Mouse (Mus musculus): ENCODE results near the gene Fam162b. TPM values are rescaled to one million over a fixed set of nuclear protein-coding genes. Genes with fewer than 3 reads are reported as not detected.

The Fam162b gene
- total RNA-seq, 1 experiment, result not detected

GRCm38 (mm10) chr10:51596928-51597635 is 6.8 kb upstream of the Fam162b start:
- Histone ChIP-seq H3K27ac (ENCODE audit: insufficient read depth, low read depth, low read length, poor library complexity, severe bottlenecking) (no peak overlapping the region), H3K9me3 (ENCODE audit: control insufficient read depth, insufficient read depth, low read depth, low read length) (no peaks in the 10 kb centered on the region), H3K9ac (ENCODE audit: insufficient read depth, low read depth, low read length, poor library complexity, severe bottlenecking) (no peak overlapping the region), H3K36me3 (ENCODE audit: control insufficient read depth, insufficient read depth, low read length, poor library complexity, severe bottlenecking) (no peaks in the 10 kb centered on the region), H3K4me3 (ENCODE audit: insufficient read depth in 1 of 2, low read depth in 1 of 2, low read length in 2 of 2, poor library complexity in 1 of 2, severe bottlenecking in 1 of 2) (no peak overlapping the region), H3K4me1 (ENCODE audit: control insufficient read depth in 2 of 2, insufficient read depth in 2 of 2, low read length in 2 of 2, poor library complexity in 1 of 2) (no peaks in the 10 kb centered on the region)
- DNase-seq (ENCODE audit: low read depth, low spot score), result no peak
- TF ChIP-seq ZNF384 (IDR thresholded peaks at IDR 0.05; ENCODE audit: low read depth, low read length), result no peak
- TF ChIP-seq MAFK (IDR thresholded peaks at IDR 0.05; ENCODE audit: insufficient read depth, low read depth, low read length), result no peak
- TF ChIP-seq ZC3H11A (IDR thresholded peaks at IDR 0.05; ENCODE audit: borderline replicate concordance, low read depth, low read length), result no peak
- TF ChIP-seq HCFC1 (IDR thresholded peaks at IDR 0.05; ENCODE audit: borderline replicate concordance, insufficient read depth, low read length), result no peak
- no peak for TF ChIP-seq CHD2 (IDR thresholded peaks at IDR 0.05; ENCODE audit: low read depth, low read length)
- in situ Hi-C loops (cut with MboI; ENCODE audit: low sequenced_read_pairs in 2 of 2, unreplicated experiment in 2 of 2), result no loop called here

DNA sequence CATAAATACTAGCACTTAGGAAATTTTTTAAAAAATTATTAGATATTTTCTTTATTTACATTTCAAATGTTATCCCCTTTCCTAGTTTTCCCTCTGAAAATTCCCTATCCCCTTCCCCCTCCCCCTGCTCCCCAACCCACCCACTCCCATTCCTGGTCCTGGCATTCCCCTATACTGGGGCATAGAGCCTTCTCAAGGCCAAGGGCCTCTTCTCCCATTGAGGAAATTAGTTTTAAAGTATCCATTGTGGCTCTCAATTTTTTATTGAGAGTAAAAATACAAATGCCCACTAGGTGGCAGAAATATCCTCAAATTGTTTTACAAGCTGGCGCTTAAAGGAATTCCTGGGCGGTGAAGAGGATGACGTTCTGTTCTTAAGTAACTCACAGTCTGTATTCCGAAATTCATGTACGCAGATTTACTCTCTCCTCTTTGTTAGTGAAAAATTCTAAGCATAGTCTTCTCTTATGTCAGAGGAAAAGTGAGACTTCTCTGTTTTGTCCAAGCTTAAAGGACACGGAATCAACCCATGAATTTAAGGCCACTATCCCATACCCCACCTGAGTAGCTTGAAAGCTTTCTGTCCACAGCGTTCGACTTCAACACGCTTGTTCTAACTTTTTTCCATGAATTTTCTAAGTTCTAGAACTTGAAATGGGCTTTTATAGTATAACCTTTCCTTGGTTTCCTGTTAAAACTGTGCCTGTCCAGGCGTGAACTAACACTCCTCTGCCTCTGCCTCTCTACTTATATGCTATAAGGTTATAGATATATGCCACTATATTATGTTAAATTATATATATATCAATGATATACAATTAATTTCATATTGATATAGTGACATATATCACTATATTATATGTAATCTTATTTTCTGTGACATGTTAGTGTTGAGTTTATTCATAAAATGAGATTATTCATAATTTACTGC is 4.9 kb upstream of the Fam162b start:
- Histone ChIP-seq H3K9me3 (ENCODE audit: control insufficient read depth, insufficient read depth, low read depth, low read length) (no peaks in the 10 kb centered on the region), H3K27ac (ENCODE audit: insufficient read depth, low read depth, low read length, poor library complexity, severe bottlenecking) (no peak overlapping the region), H3K36me3 (ENCODE audit: control insufficient read depth, insufficient read depth, low read length, poor library complexity, severe bottlenecking) (no peaks in the 10 kb centered on the region), H3K4me3 (ENCODE audit: insufficient read depth in 1 of 2, low read depth in 1 of 2, low read length in 2 of 2, poor library complexity in 1 of 2, severe bottlenecking in 1 of 2) (no peak overlapping the region), H3K4me1 (ENCODE audit: control insufficient read depth in 2 of 2, insufficient read depth in 2 of 2, low read length in 2 of 2, poor library complexity in 1 of 2) (no peaks in the 10 kb centered on the region), H3K9ac (ENCODE audit: insufficient read depth, low read depth, low read length, poor library complexity, severe bottlenecking) (no peak overlapping the region)
- in situ Hi-C loops (cut with MboI; ENCODE audit: low sequenced_read_pairs in 2 of 2, unreplicated experiment in 2 of 2), result no loop called here
- DNase-seq (ENCODE audit: low read depth, low spot score), result no peak
- no peak for TF ChIP-seq ZC3H11A (IDR thresholded peaks at IDR 0.05; ENCODE audit: borderline replicate concordance, low read depth, low read length)
- TF ChIP-seq ZNF384 (IDR thresholded peaks at IDR 0.05; ENCODE audit: low read depth, low read length), result no peak
- TF ChIP-seq HCFC1 (IDR thresholded peaks at IDR 0.05; ENCODE audit: borderline replicate concordance, insufficient read depth, low read length), result no peak
- no peak for TF ChIP-seq MAFK (IDR thresholded peaks at IDR 0.05; ENCODE audit: insufficient read depth, low read depth, low read length)

GRCm38 (mm10) chr10:51591574-51591973 is 1.3 kb upstream of the Fam162b start:
- Histone ChIP-seq H3K27ac (ENCODE audit: insufficient read depth, low read depth, low read length, poor library complexity, severe bottlenecking) (no peak overlapping the region), H3K9me3 (ENCODE audit: control insufficient read depth, insufficient read depth, low read depth, low read length) (no peaks in the 10 kb centered on the region), H3K9ac (ENCODE audit: insufficient read depth, low read depth, low read length, poor library complexity, severe bottlenecking) (no peak overlapping the region), H3K4me1 (ENCODE audit: control insufficient read depth in 2 of 2, insufficient read depth in 2 of 2, low read length in 2 of 2, poor library complexity in 1 of 2) (no peaks in the 10 kb centered on the region), H3K36me3 (ENCODE audit: control insufficient read depth, insufficient read depth, low read length, poor library complexity, severe bottlenecking) (no peaks in the 10 kb centered on the region), H3K4me3 (ENCODE audit: insufficient read depth in 1 of 2, low read depth in 1 of 2, low read length in 2 of 2, poor library complexity in 1 of 2, severe bottlenecking in 1 of 2) (no peak overlapping the region)
- in situ Hi-C loops (cut with MboI; ENCODE audit: low sequenced_read_pairs in 2 of 2, unreplicated experiment in 2 of 2), result no loop called here
- DNase-seq (ENCODE audit: low read depth, low spot score), result no peak
- TF ChIP-seq ZC3H11A (IDR thresholded peaks at IDR 0.05; ENCODE audit: borderline replicate concordance, low read depth, low read length) (no peak), MAFK (IDR thresholded peaks at IDR 0.05; ENCODE audit: insufficient read depth, low read depth, low read length) (no peak), CHD2 (IDR thresholded peaks at IDR 0.05; ENCODE audit: low read depth, low read length) (no peak), ZNF384 (IDR thresholded peaks at IDR 0.05; ENCODE audit: low read depth, low read length) (no peak), HCFC1 (IDR thresholded peaks at IDR 0.05; ENCODE audit: borderline replicate concordance, insufficient read depth, low read length) (no peak)

DNA sequence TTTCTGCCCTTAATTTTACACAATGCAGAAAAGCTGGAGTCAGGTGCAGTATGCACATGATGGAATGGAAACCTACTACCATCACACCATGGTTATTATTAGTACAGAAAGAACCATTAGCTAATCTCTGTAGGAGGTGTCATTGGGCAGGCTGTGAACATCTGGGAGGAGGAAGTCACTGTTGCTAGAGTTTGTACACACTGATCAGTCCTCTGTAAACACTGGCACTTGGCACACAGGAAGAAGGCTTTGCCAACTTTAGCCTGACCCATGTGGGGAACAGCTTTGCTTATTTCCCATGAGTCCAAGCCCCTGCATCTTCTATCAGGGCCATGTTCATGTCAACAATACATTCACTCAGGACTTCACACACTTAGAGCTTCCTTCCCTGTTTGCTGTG is 5.4 kb downstream of the Fam162b start:
- no peaks in the 10 kb centered on the region for H3K4me1 ChIP-seq (ENCODE audit: control insufficient read depth in 2 of 2, insufficient read depth in 2 of 2, low read length in 2 of 2, poor library complexity in 1 of 2)
- no peaks in the 10 kb centered on the region for H3K9me3 ChIP-seq (ENCODE audit: control insufficient read depth, insufficient read depth, low read depth, low read length)
- no peak for DNase-seq (ENCODE audit: low read depth, low spot score)
- in situ Hi-C loops (cut with MboI; ENCODE audit: low sequenced_read_pairs in 2 of 2, unreplicated experiment in 2 of 2), result no loop called here
- H3K4me3 ChIP-seq (ENCODE audit: insufficient read depth in 1 of 2, low read depth in 1 of 2, low read length in 2 of 2, poor library complexity in 1 of 2, severe bottlenecking in 1 of 2), result no peak overlapping the region
- no peak overlapping the region for H3K27ac ChIP-seq (ENCODE audit: insufficient read depth, low read depth, low read length, poor library complexity, severe bottlenecking)
- no peak overlapping the region for H3K9ac ChIP-seq (ENCODE audit: insufficient read depth, low read depth, low read length, poor library complexity, severe bottlenecking)
- H3K36me3 ChIP-seq (ENCODE audit: control insufficient read depth, insufficient read depth, low read length, poor library complexity, severe bottlenecking), result no peaks in the 10 kb centered on the region
- TF ChIP-seq ZNF384 (IDR thresholded peaks at IDR 0.05; ENCODE audit: low read depth, low read length) (no peak), HCFC1 (IDR thresholded peaks at IDR 0.05; ENCODE audit: borderline replicate concordance, insufficient read depth, low read length) (no peak), ZC3H11A (IDR thresholded peaks at IDR 0.05; ENCODE audit: borderline replicate concordance, low read depth, low read length) (no peak), CHD2 (IDR thresholded peaks at IDR 0.05; ENCODE audit: low read depth, low read length) (no peak)
